ENCODE assay signal across 9 mouse cellular contexts in the genomic region with DNA sequence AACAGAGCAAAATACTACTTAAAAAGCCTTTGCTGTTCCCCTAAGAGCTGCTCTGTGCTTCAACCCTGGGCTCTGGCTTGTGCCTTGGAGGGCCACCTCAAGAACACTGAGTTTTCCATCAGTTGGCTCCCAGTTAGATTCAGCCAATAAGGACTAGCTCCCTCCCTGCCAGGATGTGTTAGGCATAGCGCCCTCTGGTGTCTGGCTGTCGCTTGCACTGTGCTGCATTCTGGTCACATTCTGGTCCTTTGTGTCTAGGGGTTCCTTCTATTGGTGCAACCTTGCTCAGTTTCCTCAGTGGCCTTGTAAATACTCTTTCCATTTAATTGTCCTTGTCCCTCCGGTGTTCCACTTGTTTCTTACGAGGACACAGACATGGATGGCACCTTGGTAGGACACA.
DNase-seq lines count a peak whose midpoint lies in the region; ATAC-seq and TF ChIP-seq lines count a peak whose summit lies in the region.
"Had no signal": no experiment of that assay in that cellular context is flagged by ENCODE, and none has a peak within 500 bp of the region (broad histone marks: within the 10 kb centered on the region; RNA-seq: fewer than 3 reads in every experiment).

No protein-coding gene starts in this region.

- intact Hi-C loops in gastrocnemius, adult 2 months (cut with DNase I), result no loop called here

- no peaks in the 10 kb centered on the region for H3K9me3 ChIP-seq in neural tube, embryonic 15.5 days (replicated peaks)
- H3K9me3 ChIP-seq: heart, embryonic 15.5 days had no signal

- peaks cover 26% of the 10 kb centered on the region for H3K4me1 ChIP-seq in neural tube, embryonic 15.5 days
- H3K4me1 ChIP-seq: heart, embryonic 15.5 days had no signal

- peak; percentile 34 for DNase-seq in gastrocnemius, adult 2 months
- no peak for DNase-seq in gastrocnemius, postnatal 25 days
- DNase-seq in neural tube, embryonic 10.5 days (ENCODE audit: extremely low spot score, low spot score), result peak; percentile 47
- DNase-seq in embryo, embryonic 10 days (ENCODE audit: low spot score), result peak; percentile 78
- DNase-seq in mesoderm, embryonic 11.5 days (ENCODE audit: low read depth, low spot score), result peak; percentile 43
- DNase-seq in spleen, adult 12 weeks (ENCODE audit: low spot score), result no peak

- H3K36me3 ChIP-seq in neural tube, embryonic 15.5 days, result no peaks in the 10 kb centered on the region
- H3K36me3 ChIP-seq: heart, embryonic 15.5 days had no signal

- peak; percentile 44 for TF ChIP-seq CTCF in gastrocnemius, adult 2 months (IDR thresholded peaks at IDR 0.05)

- 54% methylated on average over 4 of the region's 4 CpGs for WGBS in neural tube, embryonic 15.5 days

- no peak for ATAC-seq in neural tube, embryonic 15.5 days (ENCODE audit: low FRiP score)
- ATAC-seq in frontal cortex, adult (ENCODE audit: low TSS enrichment), result no peak

- H3K4me2 ChIP-seq in neural tube, embryonic 15.5 days, result no peak overlapping the region
- H3K4me2 ChIP-seq: heart, embryonic 15.5 days had no signal

- no peak overlapping the region for H3K27ac ChIP-seq in gastrocnemius, adult 2 months
- H3K27ac ChIP-seq in neural tube, embryonic 15.5 days (replicated peaks), result no peak overlapping the region
- H3K27ac ChIP-seq: heart, embryonic 15.5 days had no signal

- no peaks in the 10 kb centered on the region for H3K27me3 ChIP-seq in neural tube, embryonic 15.5 days (replicated peaks)

- H3K4me3 ChIP-seq in gastrocnemius, adult 2 months, result no peak overlapping the region
- H3K4me3 ChIP-seq in neural tube, embryonic 15.5 days (replicated peaks), result no peak overlapping the region
- H3K4me3 ChIP-seq: heart, embryonic 15.5 days had no signal

- H3K9ac ChIP-seq in neural tube, embryonic 15.5 days (replicated peaks), result no peak overlapping the region
- H3K9ac ChIP-seq: heart, embryonic 15.5 days had no signal

Comparison
In these comparisons a context has a peak if more than half of its experiments do, and no peak if none do; other contexts are left out.
1. DNase-seq: peak in gastrocnemius, adult 2 months (single experiment), neural tube, embryonic 10.5 days (single experiment), embryo, embryonic 10 days (single experiment) and mesoderm, embryonic 11.5 days (single experiment); none in gastrocnemius, postnatal 25 days (single experiment) and spleen, adult 12 weeks (single experiment).